Mouse (Mus musculus) kidney, adult 11 months (tissue): ENCODE results near the gene Krt8.

Source experiments
- DNase-seq: peaks from one replicate; pipeline ENCODE4 v3.0.0; 2022

Krt8 gene

DNA sequence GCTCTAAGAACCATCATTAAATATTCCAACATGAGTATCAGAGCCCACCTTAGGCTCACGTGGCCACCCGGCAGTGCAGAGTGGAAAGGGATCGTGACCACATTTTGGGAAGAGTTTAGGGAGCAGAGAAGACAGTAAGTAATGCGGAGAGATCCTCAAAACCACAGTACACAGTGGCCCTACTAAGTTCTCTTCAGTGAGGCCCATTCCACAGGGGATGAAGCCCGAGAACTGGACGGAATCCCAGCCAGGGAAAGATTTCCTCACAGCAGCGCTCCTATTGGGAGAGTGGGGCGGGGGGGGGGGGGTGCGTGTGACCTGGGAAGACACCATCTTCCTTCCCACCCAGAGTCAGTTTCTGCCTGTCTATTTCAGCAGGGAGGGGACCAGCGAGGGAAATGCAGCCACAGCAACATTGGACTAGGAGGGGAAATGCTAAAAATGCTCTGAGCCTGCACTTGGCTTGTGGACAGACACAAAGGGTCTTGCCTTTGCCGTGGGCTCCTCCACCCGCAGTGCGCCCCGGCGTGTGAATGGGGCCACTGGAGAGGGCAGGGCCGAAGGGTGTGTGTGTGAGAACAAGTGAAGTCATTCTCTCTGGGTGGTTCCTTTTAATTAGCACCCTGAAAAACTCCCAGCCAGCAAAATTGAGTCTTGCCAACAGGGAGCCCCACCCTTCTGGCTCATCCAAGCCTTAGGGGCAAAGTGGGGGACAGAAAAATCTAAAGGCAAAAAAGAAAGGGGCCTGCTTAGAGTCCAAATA lies 30.0 kb downstream of the Krt8 start:
- DNase-seq, result no peak

GRCm38 (mm10) chr15:101973414-101974077 lies 30.7 kb downstream of the Krt8 start:
- DNase-seq, result peak; percentile 90

DNA sequence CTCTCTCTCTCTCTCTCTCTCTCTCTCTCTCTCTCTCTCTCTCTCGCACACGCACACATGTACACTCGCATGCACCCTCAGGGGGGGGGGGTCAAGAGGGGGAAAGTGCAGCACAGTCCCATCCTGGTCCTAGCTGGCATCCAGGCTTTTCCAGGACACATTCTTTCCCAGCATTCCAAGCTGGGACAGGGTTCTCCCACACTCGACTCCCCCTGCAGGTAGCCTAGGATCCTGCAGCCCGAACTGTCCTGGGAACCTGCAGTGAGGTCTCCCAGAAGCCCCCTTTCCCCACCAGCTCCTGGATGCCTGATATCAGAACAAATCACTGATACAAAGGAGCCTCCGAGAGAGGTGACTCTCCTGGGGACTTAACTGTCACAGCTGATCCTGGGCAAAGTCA lies 33.7 kb downstream of the Krt8 start:
- peak; percentile 24 for DNase-seq

GRCm38 (mm10) chr15:101966808-101967207 lies 37.5 kb downstream of the Krt8 start:
- DNase-seq, result peak; percentile 27

GRCm38 (mm10) chr15:101958891-101959290 lies 45.4 kb downstream of the Krt8 start:
- DNase-seq, result no peak

GRCm38 (mm10) chr15:101954187-101954586 lies 50.1 kb downstream of the Krt8 start, which contains the start of gene Krt78:
Gene Krt78, minus strand, starts transcription at chr15:101954287.
- no peak for DNase-seq

- DNase-seq, result no peak
Observed at GRCm38 (mm10) chr15:101952733-101953474, 51.4 kb downstream of the Krt8 start.
